Mouse (Mus musculus) liver, adult 2 months (tissue): ENCODE measurements around the gene Selenop.

Experiments used
- CTCF ChIP-seq: fragments of 200-500 bp; IDR thresholded peaks from 2 replicates; pipeline ENCODE4 v1.5.1; 2011; ENCODE audit warnings: low read depth, low read length, control low read depth
- POLR2A ChIP-seq: fragments of 200-500 bp; IDR thresholded peaks from 2 replicates; pipeline ENCODE4 v1.6.1; 2011; ENCODE audit warnings: low read length, control low read depth; ENCODE audit not compliant: insufficient read depth; ENCODE audit errors: extremely low read depth

DNA sequence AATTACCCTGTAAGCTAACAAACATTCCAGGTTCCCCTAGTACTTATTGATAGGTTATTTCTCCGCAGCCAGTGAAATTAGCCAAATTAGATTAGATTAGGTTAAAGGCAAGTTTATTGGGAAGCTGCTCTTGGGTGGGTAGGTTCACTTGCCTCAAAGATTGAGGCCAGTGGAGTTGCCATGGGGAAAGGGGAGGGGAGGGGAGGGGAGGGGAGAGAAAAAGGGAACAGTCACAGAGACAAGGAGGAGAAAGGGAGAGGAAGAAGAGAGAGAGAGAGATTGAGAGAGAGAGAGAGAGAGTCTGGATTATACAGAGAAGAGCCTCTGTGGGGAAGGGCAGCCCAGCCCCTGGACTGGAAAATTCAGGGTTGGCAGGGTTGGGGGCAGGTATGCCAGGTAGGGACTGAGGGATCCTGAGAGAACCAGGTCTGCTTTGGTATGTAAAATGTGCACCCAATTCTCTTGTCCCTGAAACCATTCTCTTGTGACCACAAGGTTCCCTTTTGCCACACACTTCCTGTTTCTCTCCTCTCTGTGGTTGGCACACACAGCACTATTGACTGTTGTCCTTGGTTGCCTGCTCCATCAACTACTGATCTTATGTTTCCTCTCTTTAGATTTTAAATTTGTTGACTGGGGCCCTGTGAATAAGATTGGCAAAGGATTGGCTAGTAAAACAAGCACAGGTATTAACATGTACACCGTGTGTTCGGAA lies 34.4 kb upstream of the Selenop start:
- TF ChIP-seq CTCF = no peak
- no peak for TF ChIP-seq POLR2A
